Mouse (Mus musculus): ENCODE measurements at regions not wholly inside any gene's neighbourhood (a gene's known extent, or its start where the extent isn't known, plus 50 kb on each side); places are given as distances from the start of the nearest gene placed in this dataset.

DNA sequence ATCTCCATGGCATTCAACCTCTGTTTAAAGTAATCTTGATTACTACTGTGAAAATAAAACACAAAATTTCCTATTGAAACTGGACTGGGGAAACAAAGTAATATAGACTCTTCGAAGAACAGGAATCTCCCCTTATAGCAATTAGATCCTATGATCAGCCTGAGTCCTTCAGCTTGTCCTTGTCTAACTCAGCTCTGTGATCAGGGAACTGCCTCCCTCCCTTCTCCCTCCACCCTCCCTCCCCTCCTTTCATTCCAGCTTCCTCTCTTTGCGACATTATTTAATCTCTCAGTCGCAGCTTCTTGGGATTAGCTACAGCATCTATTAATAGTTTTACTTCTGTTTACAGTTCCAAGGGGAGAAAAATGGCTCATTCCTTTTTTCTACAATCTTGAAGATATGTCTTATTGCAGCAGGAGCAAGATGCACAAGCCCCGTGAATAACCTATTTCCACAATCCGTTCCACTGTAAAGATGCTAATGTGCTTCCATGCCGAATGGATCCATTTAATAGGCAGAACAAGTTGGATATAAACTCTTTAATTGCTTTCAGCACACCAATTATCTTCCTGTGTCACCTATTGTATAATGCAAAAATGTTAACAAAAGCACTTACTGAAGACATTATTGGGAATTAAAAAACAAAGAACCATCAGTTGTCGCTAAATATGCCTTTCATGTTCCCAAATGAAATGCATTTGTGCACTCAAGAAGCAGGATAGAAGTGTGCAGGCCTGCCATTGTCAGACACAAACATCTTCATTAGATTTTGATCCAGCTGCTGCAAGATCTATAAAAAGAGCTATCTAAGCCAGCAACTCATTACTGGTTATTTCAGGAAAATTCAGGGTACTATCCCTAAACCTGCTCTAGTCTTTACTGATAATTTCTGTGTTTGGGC is 411.2 kb upstream of the Gm10306 start:
- no peak for TF ChIP-seq TBP (conservative IDR thresholded peaks at IDR 0.05; ENCODE audit: low read depth, low read length)
- TF ChIP-seq SIN3A (IDR thresholded peaks at IDR 0.05; ENCODE audit: low read length), result no peak
- no peak for TF ChIP-seq ELF1 (IDR thresholded peaks at IDR 0.05; ENCODE audit: low read depth, low read length)
- no peak for TF ChIP-seq JUN (IDR thresholded peaks at IDR 0.05; ENCODE audit: insufficient read depth, low read depth, low read length)
- no peak for TF ChIP-seq IRF4 (IDR thresholded peaks at IDR 0.05; ENCODE audit: low read depth, low read length)
- TF ChIP-seq TCF12 (IDR thresholded peaks at IDR 0.05; ENCODE audit: low read depth, low read length), result no peak
- TF ChIP-seq CHD1 (IDR thresholded peaks at IDR 0.05; ENCODE audit: low read depth, low read length), result no peak
- TF ChIP-seq ZC3H11A (IDR thresholded peaks at IDR 0.05; ENCODE audit: low read depth, low read length), result no peak
- TF ChIP-seq MYC (IDR thresholded peaks at IDR 0.05; ENCODE audit: low read depth, low read length), result no peak
- Histone ChIP-seq H3K27me3 (replicated peaks) (no peaks in the 10 kb centered on the region), H3K36me3 (replicated peaks in 1 of 2; ENCODE audit: control insufficient read depth in 1 of 2, insufficient read depth in 1 of 2, low read length in 1 of 2) (no peaks in the 10 kb centered on the region), H3K4me2 (ENCODE audit: insufficient read depth, low read depth, poor library complexity, severe bottlenecking) (no peak overlapping the region), H3K9me3 (replicated peaks; ENCODE audit: low read length) (no peaks in the 10 kb centered on the region), H3K9ac (ENCODE audit: insufficient read depth, low read depth) (no peak overlapping the region), H3K4me3 (replicated peaks in 1 of 3; ENCODE audit: low read depth in 2 of 3, low read length in 2 of 3, poor library complexity in 1 of 3) (no peak overlapping the region), H3K27ac (ENCODE audit: insufficient read depth, low read depth) (no peak overlapping the region), H3K4me1 (ENCODE audit: control insufficient read depth in 1 of 2, insufficient read depth in 2 of 2) (no peaks in the 10 kb centered on the region), H3K79me2 (replicated peaks; ENCODE audit: control insufficient read depth, extremely low read depth, insufficient read depth, poor library complexity, severe bottlenecking) (no peaks in the 10 kb centered on the region)
- DNase-seq (ENCODE audit: extremely low read depth), result no peak
- in situ Hi-C loops (cut with MboI; ENCODE audit: low pct_ligation_motif_present, low pct_unique_long_range_greater_than_20kb, low sequenced_read_pairs), result no loop called here
- dilution Hi-C loops (cut with MboI; ENCODE audit: extremely low pct_ligation_motif_present, extremely low pct_unique_long_range_greater_than_20kb, low sequenced_read_pairs), result no loop called here

DNA sequence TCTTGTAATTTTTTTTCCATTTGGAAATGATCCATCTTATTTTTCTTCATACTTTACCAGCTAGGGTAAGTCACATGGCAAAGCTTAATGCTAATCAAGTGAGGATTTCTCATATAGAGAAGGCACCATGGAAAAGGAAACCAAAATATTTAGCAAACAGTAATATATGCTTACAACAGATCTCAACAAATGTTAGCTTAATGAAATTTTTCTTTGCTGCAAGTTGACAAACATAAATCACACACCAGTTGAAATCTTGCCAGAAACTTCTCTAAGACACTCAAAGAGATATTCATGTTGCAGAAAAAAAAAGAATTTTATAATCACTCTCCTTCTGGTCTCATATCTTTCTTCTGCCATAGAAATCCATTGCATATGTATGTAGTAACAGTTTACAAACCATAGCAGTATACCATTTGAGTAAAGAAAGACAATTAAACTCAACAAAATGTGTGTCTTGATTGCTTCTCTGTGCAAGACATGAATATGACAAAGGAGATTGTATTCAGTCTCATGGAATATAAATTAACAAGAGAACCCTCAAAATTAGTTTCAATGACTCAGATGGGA is 408.3 kb upstream of the Gm10306 start:
- Histone ChIP-seq H3K4me1 (ENCODE audit: control insufficient read depth in 1 of 2, insufficient read depth in 2 of 2) (no peaks in the 10 kb centered on the region), H3K27me3 (replicated peaks) (no peaks in the 10 kb centered on the region), H3K4me3 (replicated peaks in 1 of 3; ENCODE audit: low read depth in 2 of 3, low read length in 2 of 3, poor library complexity in 1 of 3) (no peak overlapping the region), H3K36me3 (replicated peaks in 1 of 2; ENCODE audit: control insufficient read depth in 1 of 2, insufficient read depth in 1 of 2, low read length in 1 of 2) (no peaks in the 10 kb centered on the region), H3K4me2 (ENCODE audit: insufficient read depth, low read depth, poor library complexity, severe bottlenecking) (no peak overlapping the region), H3K9me3 (replicated peaks; ENCODE audit: low read length) (no peaks in the 10 kb centered on the region), H3K9ac (ENCODE audit: insufficient read depth, low read depth) (no peak overlapping the region), H3K27ac (ENCODE audit: insufficient read depth, low read depth) (no peak overlapping the region), H3K79me2 (replicated peaks; ENCODE audit: control insufficient read depth, extremely low read depth, insufficient read depth, poor library complexity, severe bottlenecking) (no peaks in the 10 kb centered on the region)
- dilution Hi-C loops (cut with MboI; ENCODE audit: extremely low pct_ligation_motif_present, extremely low pct_unique_long_range_greater_than_20kb, low sequenced_read_pairs), result no loop called here
- in situ Hi-C loops (cut with MboI; ENCODE audit: low pct_ligation_motif_present, low pct_unique_long_range_greater_than_20kb, low sequenced_read_pairs), result no loop called here
- TF ChIP-seq E2F4 (IDR thresholded peaks at IDR 0.05; ENCODE audit: insufficient replicate concordance, low read depth, low read length) (no peak), MEF2A (IDR thresholded peaks at IDR 0.05; ENCODE audit: borderline replicate concordance, low read depth, low read length) (no peak), RAD21 (IDR thresholded peaks at IDR 0.05; ENCODE audit: low read depth, low read length) (no peak), RCOR1 (conservative IDR thresholded peaks at IDR 0.05; ENCODE audit: low read depth, low read length) (no peak)
- no peak for DNase-seq (ENCODE audit: extremely low read depth)
